Mouse (Mus musculus) layer of hippocampus, postnatal 10 days (tissue): ENCODE results near the gene Zfp689. TPM values are rescaled to one million over a fixed set of nuclear protein-coding genes. Genes with fewer than 3 reads are reported as not detected.
"Not testable (repeated sequence)": the region's sequence is repeated elsewhere in the genome, so short reads cannot be mapped to it uniquely, and the experiment has no call there.

Experiments
- DNase-seq, 2 experiments: peaks; one replicate each; pipeline ENCODE4 v3.0.0; 2021; ENCODE audit warnings: low spot score in 2 of 2
- total RNA-seq, 2 experiments: library from RNA; stranded (reverse); gene quantifications; 2 replicates each; pipeline ENCODE4 v1.2.3; 2021

Gene Zfp689
- total RNA-seq, 2 experiments from 2014 or later = 7.5 to 7.7 TPM

DNA sequence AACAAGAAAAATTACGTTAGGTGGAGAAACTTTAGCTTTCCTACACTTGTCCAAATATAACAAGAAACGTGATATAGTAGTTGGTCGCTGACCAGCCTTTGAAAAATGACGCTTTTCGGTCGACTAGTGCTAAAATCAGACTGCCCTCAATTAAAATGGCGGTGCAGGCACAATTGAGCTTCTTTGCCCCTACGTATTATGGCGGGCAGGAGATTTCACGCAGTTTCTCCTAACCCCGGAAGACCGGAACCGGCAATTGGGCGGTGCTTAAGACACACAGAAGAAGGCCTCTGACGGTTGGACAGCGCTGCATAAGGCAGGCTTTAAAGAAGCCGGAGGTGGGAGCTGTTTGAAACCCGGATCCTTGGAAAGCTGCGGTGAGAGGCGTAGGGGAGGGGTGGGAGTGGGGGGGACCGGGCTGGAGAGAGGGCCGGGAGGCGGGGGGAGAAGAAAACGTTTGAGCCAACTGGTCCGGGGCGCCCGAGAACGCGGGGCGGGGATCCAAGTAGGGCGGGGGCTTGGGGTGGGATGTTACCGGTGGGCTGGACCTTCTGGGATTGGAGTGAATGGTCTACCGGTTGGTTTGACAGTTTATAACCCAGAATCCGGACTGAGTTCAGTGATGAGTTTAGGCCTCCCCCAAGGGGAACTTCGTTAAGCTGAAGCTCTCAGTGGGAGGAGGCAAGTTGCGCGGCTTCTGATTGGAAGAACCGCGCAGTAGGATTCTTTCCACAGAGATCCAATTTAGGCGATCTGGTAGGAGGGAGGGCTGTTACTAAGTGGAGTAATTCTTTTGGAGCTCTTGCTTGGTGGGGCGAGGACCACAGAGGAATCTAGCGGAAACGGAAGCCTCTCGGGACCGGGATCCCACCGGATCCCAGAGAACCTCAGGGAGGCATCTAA, 22.0 kb upstream of the Zfp689 start:
- peak; percentile 83 to 89 for DNase-seq

DNA sequence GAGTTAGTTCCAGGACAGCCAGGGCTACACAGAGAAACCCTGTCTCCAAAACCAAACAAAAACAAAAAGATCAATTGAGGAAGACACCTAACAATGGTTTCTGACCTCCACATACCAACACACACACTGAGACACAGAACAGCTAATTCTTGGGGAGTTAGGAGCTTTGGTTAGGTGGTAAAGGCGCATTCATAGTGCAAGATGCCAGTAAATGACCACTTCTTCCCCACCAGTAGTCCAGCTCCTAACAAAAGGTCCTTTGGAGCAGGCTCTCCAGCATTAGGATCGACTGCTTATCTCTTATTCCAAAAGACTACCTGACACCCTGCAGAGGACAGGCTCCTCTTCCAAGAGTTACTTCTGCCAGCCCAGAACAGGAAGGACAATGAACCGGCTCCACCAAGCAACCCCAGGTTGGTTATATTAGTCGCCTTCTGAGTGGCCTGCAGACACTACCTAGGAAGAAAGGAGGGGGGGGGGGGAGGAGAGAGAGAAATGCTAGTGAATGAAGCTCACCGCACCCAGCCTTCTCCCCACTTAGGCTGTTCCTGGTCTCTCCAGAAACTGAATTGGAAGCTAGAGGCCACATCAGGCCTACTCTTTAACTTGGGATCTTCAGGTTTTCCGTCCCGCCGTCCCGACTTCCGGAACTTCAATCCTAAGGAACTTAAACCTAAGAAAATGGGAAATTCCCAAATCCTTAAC, 21.2 kb upstream of the Zfp689 start:
- no peak for DNase-seq

DNA sequence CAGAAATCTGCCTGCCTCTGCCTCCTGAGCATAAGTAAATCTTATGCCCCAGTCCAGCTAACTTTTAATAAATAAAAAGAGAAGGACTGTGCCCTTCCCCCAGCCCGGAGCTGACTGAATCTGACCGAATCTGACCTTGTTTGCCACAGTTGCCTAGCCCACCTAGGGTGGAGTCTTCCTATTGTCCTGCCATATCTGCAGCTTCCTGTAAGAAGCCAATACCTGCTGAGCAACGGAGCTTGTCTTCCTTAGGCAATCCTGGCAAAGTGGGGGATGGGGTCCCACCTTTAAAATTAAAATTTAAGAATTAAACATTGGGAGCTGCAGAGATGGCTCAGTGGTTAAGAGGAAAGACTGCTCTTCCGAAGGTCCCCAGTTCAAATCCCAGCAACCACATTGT, 17.6 kb upstream of the Zfp689 start:
- no peak for DNase-seq

DNA sequence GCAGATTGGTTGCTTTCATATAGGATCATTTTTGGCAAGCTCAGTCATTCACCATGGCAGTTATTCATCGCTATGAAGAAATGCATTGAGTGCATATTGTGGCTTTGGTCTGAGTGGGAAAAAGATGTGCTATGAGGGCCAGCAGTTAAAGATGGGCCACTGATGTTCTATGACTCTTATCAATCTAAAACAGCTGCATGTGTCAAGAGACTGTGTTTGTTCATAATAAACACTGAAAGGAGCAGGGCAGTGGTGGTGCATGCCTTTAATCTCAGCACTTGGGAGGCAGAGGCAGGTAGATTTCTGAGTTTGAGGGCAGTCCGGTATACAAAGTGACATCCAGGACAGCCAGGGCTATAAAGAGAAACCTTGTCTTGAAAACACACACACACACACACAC, 16.7 kb upstream of the Zfp689 start:
- DNase-seq = not testable (repeated sequence)

DNA sequence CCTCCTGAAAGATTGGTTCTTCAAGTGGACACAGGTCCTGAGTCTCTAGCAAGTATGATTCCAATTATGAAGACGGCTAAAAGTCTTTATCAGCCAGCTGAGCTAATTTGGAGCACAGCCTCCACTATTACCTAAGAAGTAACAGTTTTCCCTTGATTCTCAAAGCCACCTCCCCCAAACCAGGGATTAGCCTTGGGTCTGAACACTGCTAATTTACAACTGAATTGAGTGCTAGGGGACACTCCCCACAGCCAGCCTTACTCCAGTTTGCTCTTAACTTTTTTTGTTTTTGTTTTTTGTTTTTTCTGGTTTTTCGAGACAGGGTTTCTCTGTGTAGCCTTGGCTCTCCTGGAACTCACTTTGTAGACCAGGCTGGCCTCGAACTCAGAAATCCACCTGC, 16.2 kb upstream of the Zfp689 start:
- no peak for DNase-seq

DNA sequence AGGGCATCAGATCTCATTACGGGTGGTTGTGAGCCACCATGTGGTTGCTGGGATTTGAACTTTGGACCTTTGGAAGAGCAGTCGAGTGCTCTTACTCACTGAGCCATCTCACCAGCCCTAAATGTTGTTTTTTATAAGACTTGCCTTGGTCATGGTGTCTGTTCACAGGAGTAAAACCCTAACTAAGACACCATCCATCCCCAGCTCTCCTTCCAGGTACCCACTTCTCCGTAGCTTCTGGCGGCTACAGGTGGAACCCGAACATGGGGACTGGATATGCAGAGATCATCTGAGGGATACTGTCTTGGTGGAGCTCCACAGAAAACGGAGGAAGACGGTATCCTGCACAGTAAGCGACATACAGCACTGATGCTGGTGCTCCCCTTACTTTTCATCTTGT, 10.4 kb upstream of the Zfp689 start, which contains the start of gene Prr14:
TSS of gene Prr14 (plus strand) at position 301 of the 400 bp plus-strand sequence.
- DNase-seq = not testable (repeated sequence)

DNA sequence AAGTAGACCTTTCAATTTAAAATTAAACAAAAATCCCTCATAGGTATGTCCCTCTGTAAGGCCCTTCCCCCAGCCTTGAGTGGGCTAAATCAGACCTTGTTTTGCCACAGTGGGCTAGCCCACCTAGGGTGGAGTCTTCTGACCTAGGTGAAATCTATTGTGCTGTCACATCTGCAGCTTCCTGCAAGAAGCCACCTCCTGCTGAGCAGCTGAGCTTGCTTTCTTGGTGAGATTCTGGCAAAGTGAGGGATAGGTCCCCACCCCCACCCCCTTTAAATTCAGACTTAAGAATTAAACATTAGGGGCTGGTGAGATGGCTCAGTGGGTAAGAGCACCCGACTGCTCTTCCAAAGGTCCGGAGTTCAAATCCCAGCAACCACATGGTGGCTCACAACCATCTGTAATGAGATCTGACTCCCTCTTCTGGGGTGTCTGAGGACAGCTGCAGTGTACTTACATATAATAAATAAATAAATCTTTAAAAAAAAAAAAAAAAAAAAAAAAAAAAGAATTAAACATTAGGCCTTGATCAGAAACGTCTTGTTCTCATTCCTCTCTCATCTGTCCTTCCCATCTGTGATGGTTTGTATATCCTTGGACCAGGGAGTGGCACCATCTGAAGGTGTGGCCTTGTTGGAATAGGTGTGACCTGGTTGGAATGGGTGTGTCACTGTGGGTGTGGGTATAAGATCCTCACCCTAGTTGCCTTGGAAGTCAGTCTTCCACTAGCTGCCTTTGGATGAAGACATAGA, 9.6 kb upstream of the Zfp689 start:
- DNase-seq = not testable (repeated sequence)

DNA sequence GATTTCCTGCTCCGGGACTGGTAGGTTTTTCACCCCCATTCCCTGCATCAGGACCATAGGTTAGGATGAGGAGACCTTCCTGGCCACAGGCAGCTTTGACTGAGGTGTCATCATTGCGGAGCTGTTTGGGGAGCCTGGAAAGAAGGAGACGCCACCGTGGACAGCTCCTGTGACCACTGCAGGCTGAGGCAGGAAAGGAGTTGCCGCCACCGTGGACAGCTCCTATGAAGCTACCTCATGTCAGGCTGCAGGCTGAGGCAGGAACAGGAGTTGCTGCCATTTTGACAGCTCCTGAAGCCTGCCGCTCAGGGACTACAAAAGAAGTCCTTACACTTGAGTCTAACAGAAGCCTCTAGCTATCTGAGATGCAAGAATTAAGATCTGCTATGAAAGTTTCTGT, 5.9 kb upstream of the Zfp689 start:
- DNase-seq = no peak

DNA sequence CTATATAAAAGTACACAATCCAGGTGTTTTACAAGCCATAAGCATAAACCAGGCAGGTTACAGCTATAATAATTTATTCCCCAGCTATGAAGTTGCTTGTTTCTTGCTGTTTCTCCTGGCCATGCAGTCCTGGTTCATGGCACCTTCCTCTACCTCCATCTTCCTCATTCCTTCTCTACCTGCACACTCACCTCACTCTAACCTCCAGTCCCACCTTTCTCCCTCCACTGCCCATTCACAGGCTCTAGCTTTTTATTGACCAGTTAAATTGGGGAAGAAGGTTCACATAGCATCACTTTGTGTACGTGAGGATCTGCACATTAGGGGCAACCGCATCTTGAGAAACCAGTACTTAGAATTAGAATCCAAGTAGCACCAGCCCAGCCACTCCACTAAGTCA, 4.1 kb upstream of the Zfp689 start:
- no peak for DNase-seq

DNA sequence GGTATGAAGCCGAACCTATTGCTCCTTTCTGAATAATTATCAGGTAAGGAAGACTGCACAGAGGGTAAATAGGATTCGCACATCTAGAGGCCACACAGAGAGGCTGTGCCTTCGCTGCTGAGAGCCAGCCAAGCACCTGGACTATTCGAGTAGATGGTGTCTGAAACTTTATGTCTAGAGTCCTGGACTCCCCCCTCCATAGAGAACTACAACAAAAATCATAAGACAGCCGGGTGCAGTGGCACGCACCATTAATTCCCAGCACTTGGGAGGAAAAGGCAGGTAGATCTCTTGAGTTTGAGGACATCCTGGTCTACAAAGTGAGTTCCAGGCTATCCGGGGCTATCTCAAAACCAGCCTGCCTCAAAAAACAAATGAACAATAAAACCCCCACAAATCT, 1.0 kb upstream of the Zfp689 start:
- no peak for DNase-seq

DNA sequence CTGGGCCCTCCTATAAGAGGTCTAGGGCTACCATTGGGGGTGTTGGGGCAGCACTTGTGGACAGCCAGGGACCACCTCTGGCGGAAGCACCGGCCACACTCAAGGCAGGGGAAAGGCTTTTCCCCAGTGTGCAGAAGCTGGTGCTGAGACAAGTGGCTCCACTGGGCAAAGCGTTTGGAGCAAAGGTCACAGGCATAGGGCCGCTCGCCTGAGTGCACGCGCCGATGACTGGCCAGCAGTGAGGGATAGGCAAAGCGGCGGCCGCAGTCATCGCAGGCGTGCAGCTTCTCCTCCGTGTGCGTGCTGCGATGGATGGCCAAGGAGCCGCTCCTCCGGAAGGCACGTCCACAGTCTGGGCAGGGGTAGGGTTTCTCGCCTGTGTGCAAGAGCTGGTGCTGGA, 5.0 kb downstream of the Zfp689 start:
- DNase-seq = no peak

DNA sequence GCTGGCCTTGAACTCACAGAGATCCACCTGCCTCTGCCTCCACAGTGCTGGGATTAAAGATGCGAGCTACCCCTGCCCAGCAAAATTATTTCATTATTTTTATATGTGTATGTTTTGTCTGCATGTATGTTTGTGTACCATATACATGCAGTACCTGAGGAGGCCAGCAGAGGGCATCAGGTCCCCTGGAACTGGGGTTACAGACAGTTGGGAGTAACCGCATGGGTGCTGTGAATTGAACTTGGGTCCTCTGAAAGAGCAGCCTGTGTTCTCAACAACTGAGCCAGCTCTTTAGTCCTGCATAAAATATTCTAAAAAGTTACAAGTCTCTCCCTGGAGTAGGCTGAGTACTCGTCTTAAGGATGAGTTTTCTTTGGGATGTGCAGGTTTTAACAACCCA, 11.2 kb downstream of the Zfp689 start:
- DNase-seq = no peak

DNA sequence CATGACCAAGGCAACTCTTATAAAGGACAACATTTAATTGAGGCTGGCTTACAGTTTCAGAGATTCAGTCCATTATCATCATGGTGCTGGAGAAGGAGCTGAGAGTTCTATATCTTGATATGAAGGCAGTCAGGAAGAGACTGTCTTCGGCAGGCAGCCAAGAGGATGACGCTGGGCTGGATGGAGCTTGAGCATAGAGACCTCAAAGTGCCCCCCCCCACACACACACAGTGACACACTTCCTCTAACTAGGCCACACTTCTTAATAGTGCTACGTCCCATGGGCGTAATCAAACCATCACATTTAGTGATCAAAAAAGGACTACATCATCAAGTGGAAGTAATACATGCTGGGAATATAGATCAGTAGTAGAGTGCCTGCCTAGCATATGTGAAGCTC, 13.8 kb downstream of the Zfp689 start:
- no peak for DNase-seq

DNA sequence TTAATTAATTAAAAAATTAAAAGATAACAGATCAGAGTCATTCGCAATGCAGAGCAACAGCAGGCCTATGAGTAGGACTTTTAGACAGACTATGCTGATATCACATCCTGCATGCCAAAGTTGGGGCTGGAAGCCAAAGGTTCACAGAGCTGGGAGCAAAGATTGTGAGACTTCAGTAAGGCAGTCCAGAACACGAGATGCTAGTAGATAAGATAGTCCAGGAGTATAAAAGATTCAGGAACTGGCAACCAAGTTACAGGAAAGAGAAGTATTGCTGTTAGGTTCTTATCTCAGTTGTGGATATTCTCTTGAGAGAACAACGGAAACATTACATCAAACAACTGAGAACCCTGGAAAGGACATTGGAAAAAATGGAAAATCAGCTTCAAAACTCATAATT, 22.6 kb downstream of the Zfp689 start:
- no peak for DNase-seq

DNA sequence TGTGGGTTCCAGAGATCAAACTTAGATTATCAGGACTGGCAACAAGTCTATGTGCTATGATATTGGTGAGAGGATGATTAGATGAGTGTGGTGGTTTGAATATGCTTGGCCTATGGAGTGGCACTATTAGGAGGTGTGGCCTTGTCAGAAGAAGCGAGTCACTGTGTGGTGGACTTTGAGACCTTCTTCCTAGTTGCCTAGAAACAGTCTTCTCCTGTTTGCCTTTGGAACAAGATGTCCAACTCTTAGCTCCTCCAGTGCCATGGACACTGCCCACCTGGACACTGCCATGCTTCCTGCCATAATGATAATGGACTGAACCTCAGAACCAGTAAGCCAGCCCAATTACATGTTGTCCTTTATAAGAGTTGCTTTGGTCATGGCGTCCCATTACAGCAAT, 23.0 kb downstream of the Zfp689 start:
- DNase-seq = no peak

DNA sequence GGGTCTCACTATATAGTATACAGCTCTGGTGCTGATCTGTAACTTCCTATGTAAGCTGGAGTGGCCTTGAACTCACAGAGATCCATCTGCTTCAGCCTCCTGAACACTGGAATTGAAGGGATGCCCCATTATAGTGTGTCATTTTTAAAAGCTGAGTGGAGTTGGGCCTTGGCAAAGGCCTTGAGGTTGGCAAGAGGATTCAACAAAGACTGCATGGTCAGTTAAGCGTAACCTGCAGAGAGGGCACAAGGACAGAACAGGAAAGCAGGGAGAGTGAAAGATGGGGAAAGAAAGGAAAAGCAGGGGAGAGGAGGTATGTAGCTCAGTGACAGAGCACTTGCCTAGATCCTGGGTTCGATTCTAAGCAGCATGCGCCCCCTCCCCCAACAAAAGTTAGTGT, 23.7 kb downstream of the Zfp689 start:
- no peak for DNase-seq

DNA sequence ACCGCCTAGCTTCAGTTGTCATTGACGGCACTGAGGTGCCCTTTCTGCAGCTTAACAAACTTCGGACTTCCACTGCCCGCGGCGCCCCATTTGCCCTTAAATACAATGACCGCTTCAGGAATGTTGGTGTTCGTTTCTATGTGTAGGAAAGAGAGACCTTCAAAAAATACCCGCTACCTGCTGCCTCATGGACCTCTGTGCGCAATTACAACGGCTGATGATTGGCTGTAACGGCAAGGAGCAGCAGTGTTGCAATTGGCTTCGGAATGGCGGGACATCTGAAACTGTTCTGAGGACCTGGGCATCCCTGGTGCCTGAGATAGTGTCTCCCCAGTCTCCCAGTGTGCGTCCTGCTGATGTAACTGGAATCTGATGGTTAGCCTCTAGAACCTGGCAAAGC, 26.7 kb downstream of the Zfp689 start:
- DNase-seq = peak in 1 of 2 experiments; percentile 43

DNA sequence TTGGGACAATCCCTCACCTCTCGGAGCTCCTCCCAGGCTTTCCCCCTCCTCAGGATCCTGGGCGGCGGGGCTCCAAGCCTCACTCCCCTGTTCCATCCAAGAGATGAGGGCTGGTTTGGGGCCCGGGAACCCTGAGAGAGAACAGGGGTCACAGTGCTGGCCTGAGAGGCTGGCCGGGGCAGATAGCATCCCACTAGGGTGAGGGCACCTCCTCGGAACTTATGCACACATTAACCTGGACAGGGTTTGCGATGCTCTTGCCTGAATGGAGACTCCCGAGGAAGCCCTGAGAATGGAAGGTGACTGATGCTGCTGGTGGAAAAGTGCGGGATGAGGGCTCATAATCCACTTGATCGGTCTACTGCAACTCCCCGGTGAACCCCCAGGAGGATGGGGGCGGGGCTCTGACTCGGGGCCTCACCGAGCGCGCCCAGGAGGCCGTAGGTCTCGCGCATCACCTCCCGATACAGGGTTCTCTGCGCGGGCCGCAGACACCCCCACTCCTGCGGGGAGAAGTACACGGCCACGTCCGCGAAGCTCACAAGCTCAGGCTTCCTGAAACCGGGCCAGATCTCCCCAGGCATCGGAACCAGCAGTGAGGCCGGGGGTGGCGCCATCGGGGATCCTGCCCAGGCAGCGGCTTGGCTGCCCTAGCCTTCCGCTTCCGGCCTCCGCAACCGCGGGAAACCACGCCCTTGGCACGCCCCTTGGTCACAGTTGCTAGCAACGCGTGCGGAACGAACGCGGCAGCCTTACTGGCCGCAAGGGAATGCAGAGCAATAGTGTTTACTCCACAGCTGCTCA, 27.4 kb downstream of the Zfp689 start, which contains the start of gene Zfp688:
TSS of gene Zfp688 (minus strand) at position 681 of the 804 bp plus-strand sequence.
- peak; percentile 92 to 95 for DNase-seq

DNA sequence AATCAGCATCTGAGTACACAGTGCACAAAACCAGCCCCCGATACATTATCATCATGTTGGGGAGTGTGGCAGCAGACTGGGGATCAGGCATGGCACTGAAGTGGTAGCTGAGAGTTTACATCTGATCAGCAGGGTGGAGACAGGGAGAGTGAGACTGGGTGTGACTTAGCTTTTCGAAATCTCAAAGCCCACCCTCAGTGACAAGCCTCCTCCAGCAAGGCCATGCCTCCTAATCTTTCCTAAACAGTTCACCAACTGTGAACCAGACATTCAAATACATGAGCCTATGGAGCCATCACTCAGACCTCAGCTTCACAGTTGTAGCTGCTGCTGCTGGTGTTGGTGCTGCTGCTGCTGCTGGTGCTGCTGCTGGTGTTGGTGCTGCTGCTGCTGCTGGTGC, 37.5 kb downstream of the Zfp689 start:
- no peak for DNase-seq
